In the genomic region with DNA sequence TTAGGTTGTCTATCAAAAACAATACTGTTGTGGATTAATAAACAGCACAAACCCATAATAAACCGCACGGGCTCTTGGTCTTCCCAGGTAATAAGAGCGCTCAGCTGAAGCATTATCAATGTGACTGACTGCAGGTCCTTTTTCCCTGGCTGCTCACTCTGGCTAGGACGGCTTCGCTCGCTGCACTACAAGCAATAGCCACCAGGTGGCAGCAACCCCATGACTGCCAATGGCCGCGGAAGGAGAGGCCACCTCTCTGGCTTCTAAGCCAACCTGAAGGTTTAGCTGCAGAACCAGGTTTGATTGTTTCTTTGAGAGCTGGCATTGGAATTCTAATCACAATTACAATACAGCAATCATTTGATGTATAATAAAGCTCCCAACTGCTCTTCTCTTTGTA, we compare ENCODE assay signal across 9 mouse cellular contexts. TPM values are rescaled to one million over a fixed set of nuclear protein-coding genes. Genes with fewer than 3 reads are reported as not detected.
A peak's percentile ranks its signal among the peaks of the same experiment; 100 is the strongest.
DNase-seq lines count a peak whose midpoint lies in the region; ATAC-seq and TF ChIP-seq lines count a peak whose summit lies in the region.
"Had no signal": no experiment of that assay in that cellular context is flagged by ENCODE, and none has a peak within 500 bp of the region (broad histone marks: within the 10 kb centered on the region; RNA-seq: fewer than 3 reads in every experiment).

No protein-coding gene starts in this region.

- no peaks in the 10 kb centered on the region for H3K36me3 ChIP-seq in ES-E14 (ENCODE audit: control insufficient read depth, insufficient read depth, low read length, poor library complexity, severe bottlenecking)
- H3K36me3 ChIP-seq: limb, embryonic 13.5 days had no signal

- no peaks in the 10 kb centered on the region for H3K9me3 ChIP-seq in ES-E14 (ENCODE audit: control insufficient read depth, insufficient read depth, low read depth, low read length)

- DNase-seq in ES-E14 (ENCODE audit: low read depth, low spot score) = peak; percentile 60
- DNase-seq in brain, embryonic 14.5 days (ENCODE audit: low read depth) = peak; percentile 89
- peak; percentile 55 to 81 for DNase-seq in layer of hippocampus, adult 2 months (ENCODE audit: low spot score in 2 of 2)
- DNase-seq in lung, postnatal 10 days = peak; percentile 78
- DNase-seq in retina, embryonic 14.5 days (ENCODE audit: low spot score) = peak; percentile 87
- peak; percentile 60 to 73 for DNase-seq in thymus, postnatal 36 days

- no peak overlapping the region for H3K27ac ChIP-seq in ES-E14 (ENCODE audit: insufficient read depth, low read depth, low read length, poor library complexity, severe bottlenecking)
- H3K27ac ChIP-seq in layer of hippocampus, adult 2 months = no peak overlapping the region
- H3K27ac ChIP-seq: limb, embryonic 13.5 days had no signal

- peak; percentile 99 for TF ChIP-seq CTCF in brain, embryonic 14.5 days (IDR thresholded peaks at IDR 0.05; ENCODE audit: borderline replicate concordance, extremely low read depth, insufficient read depth, insufficient read length)
- peak; percentile 100 for TF ChIP-seq CTCF in layer of hippocampus, adult 2 months (conservative IDR thresholded peaks at IDR 0.05)

- in situ Hi-C loops in ES-E14 (cut with MboI; ENCODE audit: low sequenced_read_pairs in 2 of 2, unreplicated experiment in 2 of 2) = no loop called here

- ATAC-seq in erythroid progenitor cell, adult 5-6 weeks (replicated peaks; ENCODE audit: low FRiP score, poor library complexity, severe bottlenecking) = peak; percentile 73
- ATAC-seq in hematopoietic stem cell, adult 5-6 weeks (replicated peaks in 1 of 2; ENCODE audit: insufficient read depth in 1 of 2, low FRiP score in 2 of 2, low TSS enrichment in 1 of 2, low read depth in 1 of 2, poor library complexity in 2 of 2, severe bottlenecking in 2 of 2) = peak; percentile 85 to 91

- no peaks in the 10 kb centered on the region for H3K4me1 ChIP-seq in ES-E14 (ENCODE audit: control insufficient read depth in 2 of 2, insufficient read depth in 2 of 2, low read length in 2 of 2, poor library complexity in 1 of 2)
- H3K4me1 ChIP-seq: limb, embryonic 13.5 days had no signal

- no peak overlapping the region for H3K9ac ChIP-seq in ES-E14 (ENCODE audit: insufficient read depth, low read depth, low read length, poor library complexity, severe bottlenecking)
- H3K9ac ChIP-seq: limb, embryonic 13.5 days had no signal

- no peak overlapping the region for H3K4me3 ChIP-seq in ES-E14 (ENCODE audit: insufficient read depth in 1 of 2, low read depth in 1 of 2, low read length in 2 of 2, poor library complexity in 1 of 2, severe bottlenecking in 1 of 2)
- H3K4me3 ChIP-seq in layer of hippocampus, adult 2 months = no peak overlapping the region
- H3K4me3 ChIP-seq: limb, embryonic 13.5 days had no signal

- TF ChIP-seq POLR2A in brain, embryonic 14.5 days (IDR thresholded peaks at IDR 0.05; ENCODE audit: borderline replicate concordance, extremely low read depth, insufficient read depth, insufficient read length, poor library complexity, severe bottlenecking) = no peak

TF ChIP-seq in ES-E14, 5 proteins besides CTCF, POLR2A, EP300 and RAD21:
- TF ChIP-seq MAFK (IDR thresholded peaks at IDR 0.05; ENCODE audit: insufficient read depth, low read depth, low read length) (peak; percentile 52), ZNF384 (IDR thresholded peaks at IDR 0.05; ENCODE audit: low read depth, low read length) (no peak), ZC3H11A (IDR thresholded peaks at IDR 0.05; ENCODE audit: borderline replicate concordance, low read depth, low read length) (peak; percentile 95; the same call in 1 of the 2 replicates)

RNA-seq across cellular contexts. Expression of gene Cybrd1, which starts 37.8 kb away (rescaled TPM):
- 0.31 and 0.48 TPM in 2 replicates for total RNA-seq in ES-E14 (2012; rRNA removed)
- 4.0 and 9.4 TPM in 2 replicates for polyA plus RNA-seq in brain, embryonic 14.5 days (2012; rRNA removed)
- 0.36 TPM in 1 of 2 replicates, not detected in the other for total RNA-seq in erythroid progenitor cell, adult 5-6 weeks (2015; ENCODE audit: low replicate concordance)
- not detected in 2 replicates for total RNA-seq in erythroid progenitor cell, adult 5-6 weeks (2017; ENCODE audit: low replicate concordance)
- not detected in 2 replicates for total RNA-seq in hematopoietic stem cell, adult 5-6 weeks (2017)
- 1 to 10 TPM; 2.7 to 3.2 TPM for total RNA-seq in layer of hippocampus, adult 2 months (2021)

RNA-seq across cellular contexts. Expression of gene Dync1i2, which starts 56.0 kb away (rescaled TPM):
- total RNA-seq in ES-E14 (2012; rRNA removed) = 27.4 and 38.6 TPM in 2 replicates
- 213 and 233 TPM in 2 replicates for polyA plus RNA-seq in brain, embryonic 14.5 days (2012; rRNA removed)
- 55.9 and 133 TPM in 2 replicates for total RNA-seq in erythroid progenitor cell, adult 5-6 weeks (2015; ENCODE audit: low replicate concordance)
- total RNA-seq in erythroid progenitor cell, adult 5-6 weeks (2017; ENCODE audit: low replicate concordance) = 52.0 and 69.4 TPM in 2 replicates
- 124 and 125 TPM in 2 replicates for total RNA-seq in hematopoietic stem cell, adult 5-6 weeks (2017)
- 100 to 1,000 TPM; 135 to 142 TPM for total RNA-seq in layer of hippocampus, adult 2 months (2021)
